Mouse (Mus musculus) adrenal gland, adult 8-10 months (tissue): ENCODE results near the gene Hoxd3. TPM values are rescaled to one million over a fixed set of nuclear protein-coding genes. Genes with fewer than 3 reads are reported as not detected.

Experiments
- DNase-seq: peaks from one replicate; pipeline ENCODE4 v3.0.0; 2022
- total RNA-seq, 4 experiments: library from RNA; stranded (reverse); gene quantifications; 2 replicates each; pipeline ENCODE4 v1.2.4; 2022

Gene Hoxd3
- total RNA-seq, 4 experiments from 2014 or later: 0.73 to 1.9 (median 1.5) TPM

- no peak for DNase-seq
Observed at GRCm38 (mm10) chr2:74730331-74730730, 18.6 kb downstream of the Hoxd3 start.

GRCm38 (mm10) chr2:74731055-74731454 lies 19.3 kb downstream of the Hoxd3 start:
- DNase-seq: no peak

GRCm38 (mm10) chr2:74731799-74732512 lies 20.2 kb downstream of the Hoxd3 start:
- no peak for DNase-seq

- DNase-seq: no peak
Observed at GRCm38 (mm10) chr2:74732513-74733316, 21.0 kb downstream of the Hoxd3 start.

- DNase-seq: no peak
Observed at GRCm38 (mm10) chr2:74733317-74733661, 21.6 kb downstream of the Hoxd3 start.

- DNase-seq: no peak
Observed at GRCm38 (mm10) chr2:74733765-74734164, 22.0 kb downstream of the Hoxd3 start.

- no peak for DNase-seq
Observed at GRCm38 (mm10) chr2:74734451-74734850, 22.7 kb downstream of the Hoxd3 start.

GRCm38 (mm10) chr2:74734996-74735811 lies 23.5 kb downstream of the Hoxd3 start:
- no peak for DNase-seq

GRCm38 (mm10) chr2:74735851-74736687 lies 24.3 kb downstream of the Hoxd3 start:
- no peak for DNase-seq

GRCm38 (mm10) chr2:74736688-74737577 lies 25.2 kb downstream of the Hoxd3 start:
- no peak for DNase-seq

GRCm38 (mm10) chr2:74737578-74738070 lies 25.9 kb downstream of the Hoxd3 start:
- DNase-seq: no peak

GRCm38 (mm10) chr2:74738623-74739475 lies 27.1 kb downstream of the Hoxd3 start:
- no peak for DNase-seq

GRCm38 (mm10) chr2:74739476-74739800 lies 27.7 kb downstream of the Hoxd3 start:
- no peak for DNase-seq

GRCm38 (mm10) chr2:74739869-74740268 lies 28.1 kb downstream of the Hoxd3 start:
- no peak for DNase-seq

- DNase-seq: no peak
Observed at GRCm38 (mm10) chr2:74740311-74741091, 28.8 kb downstream of the Hoxd3 start.

GRCm38 (mm10) chr2:74741252-74741978 lies 29.7 kb downstream of the Hoxd3 start:
- no peak for DNase-seq

- DNase-seq: no peak
Observed at GRCm38 (mm10) chr2:74741979-74742277, 30.2 kb downstream of the Hoxd3 start.

GRCm38 (mm10) chr2:74745540-74746297 lies 34.0 kb downstream of the Hoxd3 start:
- no peak for DNase-seq
